Mouse (Mus musculus) heart, embryonic 12.5 days (tissue): ENCODE data around the gene Dpp4. TPM values are rescaled to one million over a fixed set of nuclear protein-coding genes. Genes with fewer than 3 reads are reported as not detected.

ENCODE experiments used
- ATAC-seq: fragments of 200-750 bp; cut with Nextera tagmentation; 2 replicates; pipeline ENCODE4 v1.8.0; 2017; ENCODE audit warnings: moderate TSS enrichment, moderate library complexity; ENCODE audit not compliant: insufficient number of reproducible peaks, low FRiP score
- H3K27ac ChIP-seq: fragments of 300-500 bp; sonication (generic); 2 replicates; pipeline ENCODE4 v1.5.1; 2016; ENCODE audit warnings: mild to moderate bottlenecking, moderate library complexity; ENCODE audit not compliant: poor library complexity, severe bottlenecking
- H3K27me3 ChIP-seq: fragments of 300-500 bp; sonication (generic); replicated peaks from 2 replicates; pipeline ENCODE4 v1.6.1; 2016; ENCODE audit warnings: mild to moderate bottlenecking, moderate library complexity
- H3K36me3 ChIP-seq: fragments of 300-500 bp; sonication (generic); 2 replicates; pipeline ENCODE4 v1.6.1; 2016; ENCODE audit warnings: mild to moderate bottlenecking, moderate library complexity
- H3K4me1 ChIP-seq: fragments of 300-500 bp; sonication (generic); replicated peaks from 2 replicates; pipeline ENCODE4 v1.6.1; 2016; ENCODE audit warnings: mild to moderate bottlenecking
- H3K4me2 ChIP-seq: fragments of 300-500 bp; sonication (generic); 2 replicates; pipeline ENCODE4 v1.6.1; 2016; ENCODE audit warnings: mild to moderate bottlenecking, moderate library complexity
- H3K4me3 ChIP-seq: fragments of 300-500 bp; sonication (generic); 2 replicates; pipeline ENCODE4 v1.5.1; 2016; ENCODE audit warnings: mild to moderate bottlenecking
- H3K9ac ChIP-seq: fragments of 300-500 bp; sonication (generic); 2 replicates; pipeline ENCODE4 v1.6.1; 2016; ENCODE audit warnings: mild to moderate bottlenecking, moderate library complexity
- H3K9me3 ChIP-seq: fragments of 300-500 bp; sonication (generic); replicated peaks from 2 replicates; pipeline ENCODE4 v1.6.1; 2016; ENCODE audit warnings: mild to moderate bottlenecking, moderate library complexity
- WGBS: fragments of 180-500 bp; shearing (Covaris S2); methylation state at CpG from one replicate; pipeline ENCODE4 v1.1.7; 2016; 5-methylcytosine and 5-hydroxymethylcytosine counted together
- polyA plus RNA-seq: library from polyadenylated mRNA; unstranded; fragments of >200 nt; fragmentation: Nextera tagmentation; extraction: Ambion mirVana; gene quantifications from 2 replicates; pipeline ENCODE4 v1.2.1, GENCODE M21; 2016

Gene Dpp4
- polyA plus RNA-seq, 1 experiment from 2014 or later = 19.9 TPM

- 53% methylated on average over 3 of the region's 3 CpGs for WGBS
- Histone ChIP-seq H3K4me3 (no peak overlapping the region), H3K9ac (no peak overlapping the region), H3K36me3 (peaks cover 4% of the 10 kb centered on the region; the same call in 1 of the 2 replicates), H3K27ac (no peak overlapping the region), H3K9me3 (no peaks in the 10 kb centered on the region), H3K4me2 (no peak overlapping the region), H3K27me3 (no peaks in the 10 kb centered on the region), H3K4me1 (no peaks in the 10 kb centered on the region)
- ATAC-seq = no peak
Observed at GRCm38 (mm10) chr2:62390305-62390704, 21.7 kb downstream of the Dpp4 start.

GRCm38 (mm10) chr2:62388841-62389240, 23.2 kb downstream of the Dpp4 start:
- no peak overlapping the region for H3K4me2 ChIP-seq
- H3K27me3 ChIP-seq = no peaks in the 10 kb centered on the region
- no peak overlapping the region for H3K4me3 ChIP-seq
- peaks cover 4% of the 10 kb centered on the region; the same call in 1 of the 2 replicates for H3K36me3 ChIP-seq
- no peak for ATAC-seq
- H3K4me1 ChIP-seq = no peaks in the 10 kb centered on the region
- no peak overlapping the region for H3K9ac ChIP-seq
- no peak overlapping the region for H3K27ac ChIP-seq
- H3K9me3 ChIP-seq = no peaks in the 10 kb centered on the region
- WGBS = 82% methylated on average over 4 of the region's 4 CpGs

DNA sequence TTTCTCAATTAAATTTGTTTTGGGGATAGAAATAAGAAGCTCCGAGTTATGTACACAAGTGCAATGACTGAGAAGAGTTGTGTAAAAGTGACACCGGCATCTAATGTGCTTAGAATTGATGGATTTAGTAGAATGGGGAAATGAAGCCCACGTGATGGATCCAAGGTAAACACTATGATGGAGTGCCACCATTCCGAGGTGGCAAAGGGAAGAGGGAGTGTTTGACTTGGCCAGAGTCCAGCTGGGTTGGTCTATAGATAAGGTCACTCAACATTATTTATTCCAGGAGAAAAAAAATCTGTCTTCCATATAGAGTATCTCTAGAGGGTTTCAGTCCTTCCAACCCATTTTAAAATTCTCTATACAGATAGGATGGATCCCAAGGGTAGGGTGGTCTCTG, 28.8 kb downstream of the Dpp4 start:
- Histone ChIP-seq H3K4me1 (peaks cover 3% of the 10 kb centered on the region; the same call in 1 of the 2 replicates), H3K4me3 (no peak overlapping the region), H3K36me3 (peaks cover 4% of the 10 kb centered on the region; the same call in 1 of the 2 replicates), H3K9ac (no peak overlapping the region), H3K9me3 (no peaks in the 10 kb centered on the region), H3K27ac (no peak overlapping the region), H3K4me2 (no peak overlapping the region), H3K27me3 (no peaks in the 10 kb centered on the region)
- ATAC-seq = no peak
- WGBS = 63% methylated on average over 4 of the region's 4 CpGs

- WGBS = 64% methylated on average over 5 of the region's 5 CpGs
- peaks cover 3% of the 10 kb centered on the region; the same call in 1 of the 2 replicates for H3K4me1 ChIP-seq
- no peak overlapping the region for H3K27ac ChIP-seq
- H3K9ac ChIP-seq = no peak overlapping the region
- peaks cover 4% of the 10 kb centered on the region; the same call in 1 of the 2 replicates for H3K36me3 ChIP-seq
- no peak overlapping the region for H3K4me3 ChIP-seq
- no peaks in the 10 kb centered on the region for H3K27me3 ChIP-seq
- no peaks in the 10 kb centered on the region for H3K9me3 ChIP-seq
- no peak overlapping the region for H3K4me2 ChIP-seq
- no peak for ATAC-seq
Observed at GRCm38 (mm10) chr2:62382440-62382839, 29.6 kb downstream of the Dpp4 start.

DNA sequence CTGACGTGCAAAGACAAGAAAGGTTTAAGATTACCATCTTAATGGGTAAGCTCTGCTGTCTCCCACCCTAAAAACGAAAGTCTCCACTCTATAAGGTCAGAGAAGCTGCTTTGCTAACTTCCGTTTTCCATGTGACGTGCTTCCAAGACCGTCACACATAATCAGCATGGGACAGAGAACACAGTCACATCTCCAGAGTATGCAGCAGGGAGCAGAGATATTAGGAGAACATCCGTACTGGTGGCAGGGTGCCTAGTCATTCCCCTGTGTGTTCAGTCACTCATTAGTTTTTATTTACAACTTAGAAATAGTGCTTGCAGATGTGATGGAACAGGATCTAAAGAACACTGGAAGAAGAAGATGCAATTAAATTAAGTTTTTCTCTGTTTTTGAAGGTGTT, 30.3 kb downstream of the Dpp4 start:
- no peak for ATAC-seq
- H3K9ac ChIP-seq = no peak overlapping the region
- WGBS = 68% methylated on average over 6 of the region's 6 CpGs
- H3K36me3 ChIP-seq = peaks cover 4% of the 10 kb centered on the region; the same call in 1 of the 2 replicates
- no peaks in the 10 kb centered on the region for H3K27me3 ChIP-seq
- peaks cover 3% of the 10 kb centered on the region; the same call in 1 of the 2 replicates for H3K4me1 ChIP-seq
- H3K4me2 ChIP-seq = no peak overlapping the region
- no peak overlapping the region for H3K4me3 ChIP-seq
- H3K9me3 ChIP-seq = no peaks in the 10 kb centered on the region
- no peak overlapping the region for H3K27ac ChIP-seq

GRCm38 (mm10) chr2:62373692-62374091, 38.3 kb downstream of the Dpp4 start:
- no peaks in the 10 kb centered on the region for H3K27me3 ChIP-seq
- H3K9me3 ChIP-seq = no peaks in the 10 kb centered on the region
- H3K4me2 ChIP-seq = no peak overlapping the region
- no peak overlapping the region for H3K27ac ChIP-seq
- H3K36me3 ChIP-seq = no peaks in the 10 kb centered on the region
- no peak overlapping the region for H3K4me3 ChIP-seq
- ATAC-seq = no peak
- no peaks in the 10 kb centered on the region for H3K4me1 ChIP-seq
- WGBS = 76% methylated on average over 11 of the region's 11 CpGs
- no peak overlapping the region for H3K9ac ChIP-seq

DNA sequence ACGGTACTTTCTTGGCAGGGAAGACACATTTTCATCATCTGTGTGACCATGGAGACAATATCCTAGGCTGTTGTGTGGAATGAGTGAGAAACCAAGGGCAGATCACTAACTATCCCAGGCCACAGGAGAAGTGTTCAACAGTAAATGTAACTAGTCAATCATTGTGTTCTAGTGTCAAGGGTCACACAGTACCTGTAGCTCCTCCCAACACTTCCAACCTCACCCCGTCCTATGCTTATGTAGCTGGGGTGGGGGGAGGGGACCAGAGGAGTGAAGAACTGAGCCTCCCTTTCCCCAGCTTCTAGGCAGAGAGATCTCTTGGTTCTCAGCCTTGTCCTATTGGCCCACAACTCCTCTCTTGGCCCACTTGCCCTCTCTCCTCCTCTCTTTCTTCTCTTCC, 42.0 kb downstream of the Dpp4 start:
- Histone ChIP-seq H3K36me3 (no peaks in the 10 kb centered on the region), H3K9me3 (no peaks in the 10 kb centered on the region), H3K4me3 (no peak overlapping the region), H3K27ac (no peak overlapping the region), H3K27me3 (no peaks in the 10 kb centered on the region), H3K9ac (no peak overlapping the region), H3K4me1 (no peaks in the 10 kb centered on the region), H3K4me2 (no peak overlapping the region)
- ATAC-seq = no peak
- 63% methylated on average over 2 of the region's 2 CpGs for WGBS

DNA sequence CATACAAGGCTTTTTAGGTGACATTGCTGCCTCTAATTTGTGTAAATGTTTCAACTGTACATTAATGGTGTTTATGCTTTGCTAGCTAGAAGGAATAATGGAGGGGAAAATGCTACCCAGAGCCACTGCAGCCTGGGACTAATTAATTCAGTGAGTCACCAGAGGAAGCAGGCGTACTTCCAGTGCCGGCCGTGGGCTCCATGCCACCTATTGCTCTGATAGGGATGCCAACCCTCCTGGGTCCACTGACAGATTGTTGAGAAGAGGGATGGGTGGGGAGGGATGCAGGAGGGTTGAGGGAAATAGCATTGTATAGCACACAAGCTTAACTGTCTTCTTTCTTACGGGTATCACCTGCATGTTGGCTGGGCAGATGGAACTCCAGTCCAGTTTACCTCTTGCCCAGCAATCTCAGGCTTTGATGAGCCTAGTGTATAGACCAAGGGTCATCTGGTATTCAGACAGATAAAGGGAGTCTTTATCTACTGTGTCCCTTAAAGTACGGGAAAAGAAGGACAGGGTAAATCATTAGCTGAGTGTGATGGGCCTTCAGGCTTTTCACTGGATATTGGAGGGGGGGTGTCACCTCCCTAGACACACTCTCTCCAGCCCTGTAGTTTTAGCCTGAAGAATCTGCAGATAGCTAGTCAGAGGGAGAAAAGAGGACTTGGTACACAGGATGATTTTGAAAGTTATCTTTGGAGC, 43.5 kb downstream of the Dpp4 start:
- no peak for ATAC-seq
- H3K27me3 ChIP-seq = no peaks in the 10 kb centered on the region
- H3K36me3 ChIP-seq = no peaks in the 10 kb centered on the region
- H3K9ac ChIP-seq = no peak overlapping the region
- WGBS = 69% methylated on average over 5 of the region's 5 CpGs
- no peak overlapping the region for H3K4me2 ChIP-seq
- H3K4me1 ChIP-seq = no peaks in the 10 kb centered on the region
- no peak overlapping the region for H3K4me3 ChIP-seq
- no peak overlapping the region for H3K27ac ChIP-seq
- no peaks in the 10 kb centered on the region for H3K9me3 ChIP-seq

DNA sequence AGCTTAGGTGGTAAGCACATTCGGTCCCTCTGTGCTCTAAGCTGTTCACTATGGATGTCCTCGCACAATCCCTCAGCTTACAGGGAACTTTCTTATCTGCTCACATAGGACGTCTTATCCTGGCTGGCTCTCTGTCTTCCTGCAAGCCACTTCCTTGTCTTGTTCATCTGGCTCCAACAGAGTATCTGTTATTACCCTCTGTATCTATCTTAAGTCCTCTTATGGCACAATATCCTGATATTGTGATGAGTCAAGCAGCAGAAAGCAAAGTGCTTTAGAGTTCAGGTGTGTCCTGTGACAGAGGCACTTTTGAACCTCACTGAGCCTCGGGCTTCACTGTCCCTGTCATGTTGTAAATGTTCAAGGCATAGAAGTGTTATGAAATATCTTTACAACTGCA, 48.4 kb downstream of the Dpp4 start:
- no peaks in the 10 kb centered on the region for H3K9me3 ChIP-seq
- H3K27me3 ChIP-seq = no peaks in the 10 kb centered on the region
- H3K4me3 ChIP-seq = no peak overlapping the region
- H3K27ac ChIP-seq = no peak overlapping the region
- 46% methylated on average over 4 of the region's 4 CpGs for WGBS
- ATAC-seq = no peak
- H3K36me3 ChIP-seq = no peaks in the 10 kb centered on the region
- no peaks in the 10 kb centered on the region for H3K4me1 ChIP-seq
- no peak overlapping the region for H3K4me2 ChIP-seq
- no peak overlapping the region for H3K9ac ChIP-seq

- no peak overlapping the region for H3K9ac ChIP-seq
- H3K27ac ChIP-seq = no peak overlapping the region
- ATAC-seq = no peak
Observed at GRCm38 (mm10) chr2:62362211-62362610, 49.8 kb downstream of the Dpp4 start.

DNA sequence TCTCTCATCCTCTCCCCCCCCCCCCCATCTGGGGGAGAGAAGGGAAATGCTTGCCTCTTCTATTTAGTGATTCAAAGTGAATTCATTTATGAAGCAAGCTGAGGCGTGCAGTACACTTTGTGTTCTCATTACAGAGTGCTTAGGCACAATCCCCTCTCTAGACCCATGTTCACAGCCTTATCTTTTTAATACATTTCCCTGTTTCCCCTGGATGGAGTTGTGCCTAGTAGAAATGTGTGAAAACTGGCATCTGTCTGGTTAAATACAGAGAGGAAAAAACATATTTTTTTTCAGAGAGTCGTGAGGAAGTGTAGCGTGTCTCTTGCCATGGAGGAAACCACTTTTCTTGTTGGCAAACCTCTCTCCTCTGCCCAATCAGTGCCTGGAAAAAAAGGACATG, 50.5 kb downstream of the Dpp4 start:
- Histone ChIP-seq H3K4me1 (no peaks in the 10 kb centered on the region), H3K9me3 (no peaks in the 10 kb centered on the region), H3K4me2 (no peak overlapping the region), H3K36me3 (no peaks in the 10 kb centered on the region), H3K4me3 (no peak overlapping the region), H3K27me3 (no peaks in the 10 kb centered on the region), H3K9ac (no peak overlapping the region), H3K27ac (no peak overlapping the region)
- 68% methylated on average over 3 of the region's 3 CpGs for WGBS
- no peak for ATAC-seq

More at GRCm38 (mm10) chr2:62362211-62362610, 49.8 kb downstream of the Dpp4 start:
- no peak overlapping the region for H3K4me2 ChIP-seq
- H3K4me3 ChIP-seq = no peak overlapping the region
- H3K9me3 ChIP-seq = no peaks in the 10 kb centered on the region
- 86% methylated on average over 9 of the region's 9 CpGs for WGBS
- no peaks in the 10 kb centered on the region for H3K36me3 ChIP-seq
- H3K27me3 ChIP-seq = no peaks in the 10 kb centered on the region
- H3K4me1 ChIP-seq = no peaks in the 10 kb centered on the region

DNA sequence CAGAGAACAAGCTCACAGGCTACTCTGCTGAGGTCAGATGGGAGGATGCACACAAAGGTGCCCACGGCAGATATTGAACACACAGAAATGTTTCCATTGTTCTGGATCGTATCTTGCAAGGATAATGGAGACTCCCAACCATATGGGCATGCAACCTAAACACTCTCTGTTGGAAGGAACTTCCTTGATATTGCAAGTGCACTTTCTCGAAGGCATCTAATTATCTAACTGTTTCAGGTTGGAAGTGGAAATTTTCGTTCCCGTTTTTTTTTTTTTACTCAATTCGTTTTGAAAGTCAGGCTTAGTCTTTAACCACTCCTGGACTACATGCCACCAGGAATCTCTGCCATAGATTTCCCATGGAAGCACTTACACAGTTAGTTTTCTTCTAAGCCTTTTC, 51.2 kb downstream of the Dpp4 start:
- Histone ChIP-seq H3K27ac (no peak overlapping the region), H3K9ac (no peak overlapping the region), H3K4me1 (no peaks in the 10 kb centered on the region), H3K4me2 (no peak overlapping the region), H3K4me3 (no peak overlapping the region), H3K9me3 (no peaks in the 10 kb centered on the region), H3K27me3 (no peaks in the 10 kb centered on the region), H3K36me3 (no peaks in the 10 kb centered on the region)
- ATAC-seq = no peak
- WGBS = 69% methylated on average over 6 of the region's 6 CpGs
